Mouse (Mus musculus) hematopoietic stem cell, adult 5-6 weeks (primary cell): ENCODE measurements at regions not wholly inside any gene's neighbourhood (a gene's known extent, or its start where the extent isn't known, plus 50 kb on each side); places are given as distances from the start of the nearest gene placed in this dataset.

Experiments
- ATAC-seq, 2 experiments: fragments of 125-278 bp in 1 of 2; replicated peaks in 1 of 2; 2 replicates each; pipeline ENCODE4 v1.8.0; 2016 to 2017; ENCODE audit warnings: inconsistent platforms in 2 of 2, mild to moderate bottlenecking in 2 of 2, moderate number of reproducible peaks in 2 of 2, low read depth in 1 of 2, moderate TSS enrichment in 1 of 2; ENCODE audit not compliant: low FRiP score in 2 of 2, poor library complexity in 2 of 2, severe bottlenecking in 2 of 2, insufficient read depth in 1 of 2, low TSS enrichment in 1 of 2

DNA sequence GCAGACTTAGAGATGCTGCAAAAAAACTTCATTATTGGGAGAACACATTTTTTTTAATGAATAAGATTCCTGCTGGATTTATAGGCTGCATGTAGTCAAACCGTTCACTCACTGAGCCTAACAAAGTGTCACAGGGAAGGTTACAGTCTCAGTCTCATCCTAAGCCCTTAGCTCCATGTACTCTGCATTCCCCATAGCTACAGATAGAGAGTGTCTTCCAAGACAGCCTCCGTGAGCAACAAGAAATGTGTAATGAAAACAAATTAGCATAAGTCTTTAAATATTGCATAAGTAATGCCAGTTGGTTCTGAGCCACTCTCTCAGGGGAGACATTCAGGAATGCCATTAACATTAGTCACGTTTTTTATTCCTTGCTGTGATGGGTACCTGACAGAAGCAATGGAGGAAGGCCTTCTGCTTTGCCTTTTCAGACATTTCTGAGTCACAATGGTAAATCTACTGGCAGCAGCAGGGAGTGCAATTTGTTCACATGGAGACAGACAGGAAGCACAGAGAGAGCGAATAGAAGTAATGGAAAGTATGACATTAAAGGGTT, 376.7 kb downstream of the Fam84b start:
- no peak for ATAC-seq

DNA sequence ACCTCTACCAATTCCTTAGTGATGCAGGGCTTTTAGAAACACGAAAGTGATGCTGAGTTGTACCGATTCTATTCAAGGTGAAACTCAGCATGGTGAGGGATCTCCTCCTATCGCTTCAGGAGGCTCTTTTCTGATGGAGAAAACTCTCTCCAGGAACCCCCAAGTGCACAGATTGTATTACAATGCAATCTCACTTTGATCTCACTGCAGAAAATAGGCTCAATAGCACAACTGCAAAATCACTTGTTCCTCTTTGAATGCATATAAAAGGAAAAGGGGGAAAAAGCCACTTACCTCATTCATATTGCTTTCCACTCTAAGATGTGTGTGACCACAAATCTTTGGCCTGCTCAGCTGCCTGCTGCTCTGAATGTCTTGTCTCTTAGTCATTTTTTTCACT, 378.5 kb downstream of the Fam84b start:
- ATAC-seq: no peak

DNA sequence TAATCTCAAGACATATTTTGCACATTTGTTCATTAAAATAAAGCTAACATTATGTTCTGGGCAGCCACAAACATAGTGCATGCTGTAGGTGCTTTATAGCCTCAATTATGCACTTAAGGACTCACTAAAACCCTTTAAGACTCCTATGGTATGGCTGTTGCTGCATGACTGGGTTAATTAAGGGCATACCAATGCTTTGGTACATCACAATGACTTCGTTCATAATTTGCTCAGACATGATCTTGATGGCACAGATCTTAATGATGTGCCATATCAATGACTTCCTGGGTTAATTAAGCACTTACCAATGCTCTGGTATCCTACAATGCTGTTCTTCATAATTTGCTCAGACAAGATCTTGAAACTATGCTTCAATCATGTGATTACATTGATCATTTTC, 415.5 kb upstream of the 4933412E24Rik start:
- no peak for ATAC-seq

DNA sequence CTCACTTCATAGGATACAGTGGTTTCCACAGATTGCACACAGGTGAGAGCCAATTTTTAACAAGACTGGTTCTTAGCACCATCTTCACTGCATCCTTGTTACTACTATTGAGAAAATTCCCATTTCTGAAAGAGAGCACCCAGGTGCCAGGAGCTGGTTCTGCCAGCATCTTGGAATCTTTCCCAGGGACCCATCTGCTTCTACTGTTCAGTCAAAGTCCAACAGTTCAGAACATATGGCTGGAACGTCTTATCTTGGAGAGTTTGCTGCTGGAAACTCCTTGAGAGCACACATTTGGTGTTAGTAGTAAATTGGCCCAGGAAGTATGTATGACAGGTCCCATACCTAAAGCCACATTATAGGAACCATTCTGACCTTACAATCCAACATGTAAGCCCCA, 402.7 kb upstream of the 4933412E24Rik start:
- no peak for ATAC-seq

DNA sequence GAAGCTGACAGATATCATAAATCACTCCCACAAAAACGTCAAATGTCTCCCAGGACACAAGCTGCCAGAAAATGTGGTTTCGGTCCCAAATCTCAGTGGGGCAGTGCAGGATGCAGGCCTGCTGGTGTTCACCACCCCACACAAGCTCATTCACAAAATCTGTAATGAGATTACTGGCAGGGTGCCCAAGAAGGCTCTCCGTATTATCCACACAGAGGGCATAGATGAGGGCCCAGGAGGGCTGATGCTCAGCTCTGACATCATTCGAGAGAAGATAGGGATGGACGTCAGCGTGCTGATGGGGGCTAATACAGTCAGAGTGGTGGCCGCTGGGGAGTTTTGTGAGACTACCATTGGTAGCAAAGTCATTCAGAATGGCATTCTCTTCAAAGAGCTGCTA, 375.9 kb upstream of the 4933412E24Rik start:
- no peak for ATAC-seq

DNA sequence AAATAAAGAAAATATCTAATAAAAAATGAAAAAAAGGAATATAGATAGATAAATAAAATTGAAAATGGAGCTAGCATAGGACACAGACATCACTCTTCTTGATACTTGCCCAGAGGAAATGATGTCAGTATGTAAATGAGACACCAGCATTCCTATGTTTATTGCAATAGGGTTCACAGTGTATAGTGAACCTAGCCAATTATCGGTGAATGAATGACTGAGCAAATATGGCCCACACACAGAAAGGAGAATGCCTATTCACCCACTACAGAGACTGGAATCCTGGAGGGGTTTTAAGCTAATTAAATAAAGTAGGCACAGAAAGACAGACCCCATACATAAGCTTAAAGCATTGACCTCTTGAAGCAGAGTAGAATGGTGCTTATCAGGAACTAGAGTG, 373.9 kb upstream of the 4933412E24Rik start:
- no peak for ATAC-seq

DNA sequence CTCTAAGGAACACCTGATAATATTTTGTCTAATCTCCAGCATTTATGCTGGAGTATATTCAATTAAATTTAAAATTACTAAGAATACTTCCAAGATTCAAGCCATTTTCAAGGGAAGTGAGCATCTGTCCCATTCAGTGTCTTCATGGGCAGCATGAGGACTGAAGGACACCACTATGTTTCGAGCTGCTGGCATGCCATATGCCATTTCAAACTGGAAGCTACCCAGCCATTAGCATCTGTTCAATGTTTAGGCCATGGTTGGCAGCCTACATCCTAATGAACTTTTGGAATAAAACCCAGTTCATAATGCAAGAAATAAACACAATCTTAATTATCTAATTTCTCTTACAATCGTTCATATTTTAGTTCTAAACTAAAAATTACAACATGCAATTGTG, 371.5 kb upstream of the 4933412E24Rik start:
- ATAC-seq: no peak
